Mouse (Mus musculus) heart, postnatal 0 days (tissue): ENCODE results near the gene Ccl26. TPM values are rescaled to one million over a fixed set of nuclear protein-coding genes. Genes with fewer than 3 reads are reported as not detected.

Source experiments
- ATAC-seq: fragments of 200-750 bp; cut with Nextera tagmentation; 2 replicates; pipeline ENCODE4 v1.8.0; 2017; ENCODE audit warnings: low read depth, moderate number of reproducible peaks, moderate library complexity; ENCODE audit not compliant: insufficient read depth
- DNase-seq: peaks from one replicate; pipeline ENCODE4 v3.0.0-alpha.2; 2016; ENCODE audit warnings: low spot score
- H3K27ac ChIP-seq: fragments of 300-500 bp; sonication (generic); 2 replicates; pipeline ENCODE4 v1.5.1; 2014; ENCODE audit warnings: low read depth, mild to moderate bottlenecking
- H3K27me3 ChIP-seq: fragments of 300-500 bp; sonication (generic); 2 replicates; pipeline ENCODE4 v1.6.1; 2014; ENCODE audit warnings: low read length, mixed read lengths; ENCODE audit not compliant: control insufficient read depth, insufficient read depth
- H3K36me3 ChIP-seq: fragments of 300-500 bp; sonication (generic); replicated peaks from 2 replicates; pipeline ENCODE4 v1.6.1; 2014; ENCODE audit warnings: low read length, mixed read lengths; ENCODE audit not compliant: control insufficient read depth, insufficient read depth
- H3K4me1 ChIP-seq: fragments of 300-500 bp; sonication (generic); 2 replicates; pipeline ENCODE4 v1.6.1; 2014; ENCODE audit warnings: antibody characterized with exemption; ENCODE audit not compliant: control insufficient read depth, insufficient read depth
- H3K4me2 ChIP-seq: fragments of 300-500 bp; sonication (generic); 2 replicates; pipeline ENCODE4 v1.6.1; 2014; ENCODE audit warnings: low read depth, mild to moderate bottlenecking, low read length, moderate library complexity
- H3K4me3 ChIP-seq: fragments of 300-500 bp; sonication (generic); 2 replicates; pipeline ENCODE4 v1.5.1; 2014; ENCODE audit warnings: low read depth, low read length
- H3K9ac ChIP-seq: fragments of 300-500 bp; sonication (generic); replicated peaks from 2 replicates; pipeline ENCODE4 v1.6.1; 2014; ENCODE audit warnings: low read depth, low read length, mixed read lengths
- H3K9me3 ChIP-seq: fragments of 300-500 bp; sonication (generic); replicated peaks from 2 replicates; pipeline ENCODE4 v1.6.1; 2016; ENCODE audit warnings: low read length; ENCODE audit not compliant: control insufficient read depth
- CTCF ChIP-seq: IDR thresholded peaks from 2 replicates; pipeline ENCODE4 v1.5.1; 2016; ENCODE audit warnings: antibody characterized with exemption, control low read depth, low read depth
- EP300 ChIP-seq: IDR thresholded peaks from 2 replicates; pipeline ENCODE4 v1.6.1; 2016; ENCODE audit warnings: antibody characterized with exemption, low read depth
- WGBS: fragments of 180-500 bp; shearing (Covaris S2); extraction: QIAGEN DNeasy Blood & Tissue Kit; methylation state at CpG from one replicate; pipeline ENCODE4 v1.1.7; 2014; 5-methylcytosine and 5-hydroxymethylcytosine counted together
- polyA plus RNA-seq: library from polyadenylated mRNA; unstranded; fragments of >200 nt; fragmentation: Nextera tagmentation; extraction: Ambion mirVana; gene quantifications from 2 replicates; pipeline ENCODE4 v1.2.1, GENCODE M21; 2015
- total RNA-seq: library from RNA; depleted of rRNA; stranded (reverse); fragments of >200 nt; gene quantifications from 2 replicates; pipeline ENCODE4 v1.2.3, GENCODE M21; 2014; ENCODE audit warnings: low replicate concordance

The Ccl26 gene
- total and polyA plus RNA-seq, 2 experiments from 2014 or later = not detected

DNA sequence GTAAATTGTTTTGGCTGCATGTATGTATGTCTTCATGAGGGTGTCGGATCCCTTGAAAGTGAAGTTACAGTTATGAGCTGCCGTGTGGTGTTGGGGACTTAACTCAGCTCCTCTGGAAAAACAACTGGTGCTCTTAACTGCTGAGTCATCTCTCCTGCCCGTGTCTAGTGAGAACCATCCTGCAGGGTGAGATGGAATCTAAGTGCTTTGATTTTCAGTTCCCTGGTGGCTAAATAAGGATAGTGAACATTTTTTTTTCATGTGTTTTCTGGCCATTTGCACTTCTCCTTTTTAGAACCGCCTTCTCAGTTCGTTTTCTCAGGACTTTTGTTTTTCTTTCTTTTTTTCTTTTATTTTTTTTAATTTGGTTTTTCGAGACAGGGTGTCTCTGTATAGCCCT is 5.3 kb upstream of the Ccl26 start:
- no peaks in the 10 kb centered on the region for H3K9me3 ChIP-seq
- WGBS = 63% methylated on average over 6 of the region's 6 CpGs
- TF ChIP-seq EP300 (no peak), CTCF (no peak)
- no peaks in the 10 kb centered on the region for H3K36me3 ChIP-seq
- DNase-seq (no peak), ATAC-seq (no peak)
- H3K4me2 ChIP-seq = no peak overlapping the region
- no peak overlapping the region for H3K9ac ChIP-seq
- no peak overlapping the region for H3K4me3 ChIP-seq
- no peaks in the 10 kb centered on the region for H3K4me1 ChIP-seq
- no peaks in the 10 kb centered on the region for H3K27me3 ChIP-seq
- H3K27ac ChIP-seq = no peak overlapping the region

DNA sequence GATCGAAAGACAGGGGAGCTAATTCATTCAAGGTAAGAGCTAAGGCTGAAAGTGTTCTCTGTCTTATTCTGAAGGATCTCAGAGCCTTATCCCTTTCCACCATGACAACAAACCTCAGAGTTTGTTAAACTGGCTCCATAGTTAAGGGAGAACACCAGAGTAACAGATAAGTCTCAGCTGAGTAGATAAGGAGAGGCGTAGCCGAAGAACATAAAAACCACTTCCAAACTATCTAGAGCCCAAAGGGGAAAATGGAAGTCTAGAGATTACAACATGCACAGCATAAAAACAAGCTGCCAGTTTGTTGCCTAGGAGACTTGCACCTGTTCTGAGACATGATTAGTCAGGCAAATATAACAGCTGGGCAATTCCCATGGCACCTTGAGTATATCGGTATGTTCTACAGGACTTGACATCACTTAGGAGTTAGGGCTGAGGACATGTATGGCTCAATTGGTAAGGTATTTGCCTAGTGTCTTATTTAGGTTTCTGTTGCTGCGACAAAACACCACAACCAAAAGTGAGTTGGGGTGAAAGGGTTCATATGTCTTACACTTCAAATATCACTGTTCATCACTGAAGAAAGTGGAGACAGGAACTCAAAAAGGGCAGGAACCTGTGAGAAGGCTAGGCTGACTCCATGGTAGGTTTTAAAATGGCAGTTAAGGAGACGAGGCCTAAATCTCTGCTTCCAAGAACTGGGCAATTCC is 4.3 kb upstream of the Ccl26 start:
- Histone ChIP-seq H3K4me3 (no peak overlapping the region), H3K4me1 (no peaks in the 10 kb centered on the region), H3K27me3 (no peaks in the 10 kb centered on the region), H3K9me3 (no peaks in the 10 kb centered on the region), H3K4me2 (no peak overlapping the region), H3K9ac (no peak overlapping the region), H3K27ac (no peak overlapping the region), H3K36me3 (no peaks in the 10 kb centered on the region)
- TF ChIP-seq EP300 (no peak), CTCF (no peak)
- ATAC-seq = no peak
- no peak for DNase-seq
- 65% methylated on average over 6 of the region's 6 CpGs for WGBS

DNA sequence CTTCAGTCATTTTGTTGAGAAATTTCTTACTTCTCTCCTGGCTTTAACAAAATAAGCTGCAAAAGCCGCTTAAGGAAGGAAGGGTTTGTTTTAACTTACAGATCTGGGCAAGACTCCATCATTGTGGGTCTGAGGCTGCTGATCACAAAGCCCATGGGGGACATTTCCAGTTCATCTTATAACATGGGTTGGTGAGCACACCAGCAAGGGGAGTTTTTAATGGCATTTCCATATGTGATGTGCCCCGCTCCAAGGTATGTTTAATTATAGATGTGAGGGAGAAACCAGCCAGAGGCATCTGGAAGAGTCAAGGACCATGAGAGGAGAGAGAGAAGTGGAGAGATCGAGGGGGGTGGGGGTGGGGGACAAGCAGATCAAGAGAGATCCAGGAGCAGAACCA is 5.7 kb downstream of the Ccl26 start:
- no peaks in the 10 kb centered on the region for H3K36me3 ChIP-seq
- no peak for ATAC-seq

DNA sequence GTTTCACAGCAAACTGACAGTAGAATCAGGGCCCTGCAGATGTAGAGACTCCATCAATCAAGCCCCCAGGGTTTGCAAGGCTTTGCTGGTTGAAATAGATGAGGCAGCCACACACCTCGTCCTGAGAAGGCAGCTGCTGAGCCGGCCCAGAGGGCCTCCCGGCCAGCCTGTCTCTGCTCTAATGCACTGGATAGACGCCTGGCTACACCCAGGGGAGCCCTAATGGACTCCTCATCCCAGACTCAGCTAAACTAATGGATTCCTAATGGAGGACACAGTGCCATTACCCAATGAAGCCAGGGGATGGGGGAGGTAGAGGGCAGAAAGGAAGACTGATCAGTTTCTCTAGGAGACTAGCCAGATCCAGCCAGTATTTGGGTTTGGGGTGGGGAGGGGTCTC is 6.3 kb downstream of the Ccl26 start:
- no peak overlapping the region for H3K27ac ChIP-seq
- H3K4me2 ChIP-seq = no peak overlapping the region
- H3K4me1 ChIP-seq = no peaks in the 10 kb centered on the region
- 47% methylated on average over 4 of the region's 4 CpGs for WGBS
- TF ChIP-seq CTCF (no peak), EP300 (no peak)
- H3K27me3 ChIP-seq = no peaks in the 10 kb centered on the region
- no peaks in the 10 kb centered on the region for H3K9me3 ChIP-seq
- ATAC-seq (no peak), DNase-seq (no peak)
- H3K36me3 ChIP-seq = no peaks in the 10 kb centered on the region
- no peak overlapping the region for H3K9ac ChIP-seq
- no peak overlapping the region for H3K4me3 ChIP-seq

More for the DNA sequence above, 5.7 kb downstream of the Ccl26 start:
- TF ChIP-seq EP300 (no peak), CTCF (no peak)
- H3K4me2 ChIP-seq = no peak overlapping the region
- H3K27ac ChIP-seq = no peak overlapping the region
- no peak overlapping the region for H3K9ac ChIP-seq
- H3K4me3 ChIP-seq = no peak overlapping the region
- H3K27me3 ChIP-seq = no peaks in the 10 kb centered on the region
- DNase-seq = no peak
- WGBS = 48% methylated on average over 3 of the region's 3 CpGs
- no peaks in the 10 kb centered on the region for H3K9me3 ChIP-seq
- H3K4me1 ChIP-seq = no peaks in the 10 kb centered on the region

DNA sequence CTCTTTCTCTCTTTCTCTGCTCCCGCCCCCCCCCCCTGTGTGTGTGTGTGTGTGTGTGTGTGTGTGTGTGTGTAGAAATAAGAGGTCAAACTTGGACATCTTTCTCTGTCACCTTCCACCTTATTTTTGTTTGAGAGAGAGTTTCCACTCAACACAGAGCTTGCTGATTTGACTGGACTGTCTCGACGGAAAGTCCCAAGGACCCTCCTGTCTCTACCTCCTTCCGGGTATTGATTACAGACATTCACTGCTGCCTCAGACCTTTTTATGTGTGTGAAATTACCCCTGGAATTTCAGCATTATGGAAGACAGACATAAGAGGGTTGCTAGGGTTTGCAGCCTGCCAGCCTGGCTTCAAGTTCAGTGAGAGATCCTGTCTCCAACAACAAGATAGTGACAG is 7.1 kb downstream of the Ccl26 start:
- ATAC-seq (no peak), DNase-seq (no peak)
- Histone ChIP-seq H3K4me2 (no peak overlapping the region), H3K9ac (no peak overlapping the region), H3K27me3 (no peaks in the 10 kb centered on the region), H3K4me3 (no peak overlapping the region), H3K9me3 (no peaks in the 10 kb centered on the region), H3K4me1 (no peaks in the 10 kb centered on the region), H3K27ac (no peak overlapping the region), H3K36me3 (no peaks in the 10 kb centered on the region)
- TF ChIP-seq CTCF (no peak), EP300 (no peak)
- WGBS = 69% methylated on average over 3 of the region's 4 CpGs

DNA sequence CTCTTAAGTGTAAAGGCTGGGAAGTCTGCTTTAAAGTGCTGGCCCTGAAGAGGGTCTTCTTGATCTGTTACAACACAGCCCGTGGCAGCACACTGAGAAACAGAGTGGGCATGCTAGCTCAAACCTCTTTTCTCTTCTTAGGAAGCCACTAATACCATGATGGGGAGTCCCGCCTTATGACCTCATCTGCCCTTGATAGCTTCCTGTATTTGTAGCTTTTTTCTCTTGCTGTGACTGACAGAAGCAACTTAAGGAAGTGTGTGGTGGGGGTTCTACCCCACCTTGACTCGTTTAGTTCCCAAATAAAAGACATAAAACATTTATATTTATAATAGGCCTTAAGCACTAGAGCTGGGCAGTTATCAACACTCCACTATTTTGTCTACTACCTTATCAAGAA is 11.8 kb downstream of the Ccl26 start:
- Histone ChIP-seq H3K4me3 (no peak overlapping the region), H3K4me2 (no peak overlapping the region), H3K27me3 (no peaks in the 10 kb centered on the region), H3K9me3 (no peaks in the 10 kb centered on the region), H3K36me3 (no peaks in the 10 kb centered on the region), H3K4me1 (no peaks in the 10 kb centered on the region), H3K9ac (no peak overlapping the region), H3K27ac (no peak overlapping the region)
- no peak for ATAC-seq
- TF ChIP-seq CTCF = no peak
- TF ChIP-seq EP300 = no peak
- WGBS = 59% methylated on average over 3 of the region's 3 CpGs
- no peak for DNase-seq
